Mouse (Mus musculus): ENCODE measurements around the gene Gm21293.
"Not testable (repeated sequence)": the region's sequence is repeated elsewhere in the genome, so short reads cannot be mapped to it uniquely, and the experiment has no call there.

Gene Gm21293

GRCm38 (mm10) chr10:104142687-104143086, at the start of gene Gm21293:
Gm21293 (plus strand) TSS chr10:104142987.
- not testable (repeated sequence) for DNase-seq (ENCODE audit: low spot score in 2 of 2)

GRCm38 (mm10) chr10:104110044-104110443, 32.7 kb upstream of the Gm21293 start:
- no peak for DNase-seq (ENCODE audit: low spot score in 2 of 2)

- DNase-seq (ENCODE audit: low spot score in 2 of 2): no peak
These were observed 24.5 kb upstream of the Gm21293 start for GRCm38 (mm10) chr10:104118312-104118711.

- DNase-seq (ENCODE audit: low spot score in 2 of 2): not testable (repeated sequence)
These were observed 8.4 kb downstream of the Gm21293 start, which contains the start of gene Gm6763 for GRCm38 (mm10) chr10:104151197-104151596. Gm6763 (plus strand) TSS chr10:104151497.

GRCm38 (mm10) chr10:104159706-104160105, 16.9 kb downstream of the Gm21293 start, which contains the start of gene Gm8764:
Gm8764 (plus strand) TSS chr10:104160006.
- not testable (repeated sequence) for DNase-seq (ENCODE audit: low spot score in 2 of 2)

GRCm38 (mm10) chr10:104168215-104168614, 25.4 kb downstream of the Gm21293 start, which contains the start of gene Gm21304:
Gm21304 (plus strand) TSS chr10:104168515.
- not testable (repeated sequence) for DNase-seq (ENCODE audit: low spot score in 2 of 2)

GRCm38 (mm10) chr10:104176724-104177123, 33.9 kb downstream of the Gm21293 start, which contains the start of gene Gm21312:
Gm21312 (plus strand) TSS chr10:104177024.
- DNase-seq (ENCODE audit: low spot score in 2 of 2): not testable (repeated sequence)

GRCm38 (mm10) chr10:104185233-104185632, 42.4 kb downstream of the Gm21293 start, which contains the start of gene Gm20765:
Gm20765 (plus strand) TSS chr10:104185533.
- not testable (repeated sequence) for DNase-seq (ENCODE audit: low spot score in 2 of 2)

- DNase-seq (ENCODE audit: low spot score in 2 of 2): not testable (repeated sequence)
These were observed 51.0 kb downstream of the Gm21293 start, which contains the start of gene Gm4340 for GRCm38 (mm10) chr10:104193742-104194141. Gm4340 (plus strand) TSS chr10:104194042.

Data from frontal cortex, postnatal 14 days (tissue).